Mouse (Mus musculus): ENCODE measurements around the gene Nprl3. TPM values are rescaled to one million over a fixed set of nuclear protein-coding genes. Genes with fewer than 3 reads are reported as not detected.

Nprl3 gene
- total RNA-seq, 2 experiments from 2014 or later: 17.8 to 19.2 TPM

DNA sequence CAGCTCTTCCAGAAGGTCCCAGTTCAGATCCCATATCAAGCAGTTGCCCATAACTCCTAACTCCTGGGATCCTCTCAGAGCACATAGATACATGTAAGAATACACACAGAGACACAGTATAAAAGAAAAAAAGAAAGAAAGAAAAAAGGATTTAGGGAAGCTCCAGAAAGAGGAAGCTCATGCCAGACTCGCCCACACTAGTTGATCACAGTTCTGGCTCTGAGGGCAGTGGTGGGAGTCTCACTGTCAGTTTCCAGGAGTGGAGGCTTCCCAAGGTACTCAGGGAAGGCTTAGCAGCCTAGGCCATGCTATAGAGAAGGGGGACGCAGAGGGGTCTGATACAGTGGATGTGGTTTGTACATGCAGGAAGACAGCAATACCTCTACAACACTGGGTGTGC lies 36.4 kb downstream of the Nprl3 start:
- intact Hi-C loops (cut with DNase I; ENCODE audit: low total_unique reads): no loop called here

DNA sequence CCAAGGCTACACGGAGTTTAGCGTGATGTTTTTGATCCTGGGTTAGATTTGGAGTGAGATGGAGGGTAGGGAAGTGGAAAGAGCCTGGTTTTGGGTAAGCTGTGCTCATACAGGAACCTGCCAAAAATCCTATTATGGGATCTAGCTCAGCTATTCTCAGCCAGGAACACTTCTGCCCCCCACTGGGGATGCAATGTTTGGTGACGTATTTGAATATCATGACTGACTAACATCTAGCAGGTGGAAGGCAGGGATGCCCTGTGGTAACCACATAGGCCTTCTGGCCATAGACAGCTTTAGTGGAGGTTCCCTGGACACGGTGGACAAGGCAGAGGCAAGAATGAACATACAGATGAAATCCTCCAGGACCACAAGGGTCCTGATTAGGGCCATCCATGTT lies 37.3 kb downstream of the Nprl3 start:
- DNase-seq: no peak
- intact Hi-C loops (cut with DNase I; ENCODE audit: low total_unique reads): no loop called here

More for the DNA sequence above, 36.4 kb downstream of the Nprl3 start:
- DNase-seq: no peak

DNA sequence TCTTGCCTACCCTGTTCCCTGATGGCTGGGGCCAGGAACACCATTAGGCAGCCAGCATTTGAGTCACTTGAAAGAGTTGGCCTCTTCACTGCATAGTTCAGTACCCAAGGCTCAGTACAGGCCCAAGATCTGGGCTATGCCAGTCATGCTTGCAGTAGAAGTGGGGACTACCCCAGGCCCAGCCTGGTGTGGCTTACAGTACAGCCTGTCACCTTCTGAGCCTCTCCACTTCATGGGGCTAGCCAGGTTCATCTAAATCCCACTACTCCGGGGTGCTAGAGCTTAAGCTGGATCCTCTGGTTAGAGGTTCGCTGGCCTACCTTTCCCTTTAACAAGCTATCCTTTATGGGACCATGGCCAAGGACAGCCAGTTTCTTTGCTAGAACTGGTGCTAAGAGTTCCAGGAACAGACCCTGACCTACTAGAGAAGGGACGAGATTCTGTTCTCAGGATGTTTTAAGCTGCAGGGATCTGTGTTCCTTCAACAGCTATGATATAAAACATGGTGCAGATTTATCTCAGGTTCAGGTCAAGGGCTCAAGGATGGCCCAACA lies 39.1 kb downstream of the Nprl3 start:
- intact Hi-C loops (cut with DNase I; ENCODE audit: low total_unique reads): no loop called here
- no peak for DNase-seq

DNA sequence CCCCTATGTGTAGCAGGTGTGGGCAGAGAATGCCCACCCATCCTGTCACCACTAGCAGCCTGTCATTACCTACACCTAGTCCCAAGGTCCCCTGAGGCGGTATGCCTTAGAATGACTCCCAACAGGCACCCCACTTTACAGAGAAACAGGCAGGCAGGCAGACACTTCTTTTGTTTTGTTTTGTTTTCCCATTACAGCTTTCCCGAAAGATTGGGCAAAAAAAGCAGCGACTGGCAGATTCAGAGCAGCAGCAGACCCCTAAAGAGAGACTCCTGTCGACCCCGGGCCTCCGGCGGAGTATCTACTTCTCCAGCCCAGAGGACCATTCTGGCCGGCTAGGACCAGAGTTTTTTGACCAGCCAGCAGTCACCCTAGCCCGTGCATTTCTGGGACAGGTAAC lies 40.0 kb downstream of the Nprl3 start:
- intact Hi-C loops (cut with DNase I; ENCODE audit: low total_unique reads): no loop called here

DNA sequence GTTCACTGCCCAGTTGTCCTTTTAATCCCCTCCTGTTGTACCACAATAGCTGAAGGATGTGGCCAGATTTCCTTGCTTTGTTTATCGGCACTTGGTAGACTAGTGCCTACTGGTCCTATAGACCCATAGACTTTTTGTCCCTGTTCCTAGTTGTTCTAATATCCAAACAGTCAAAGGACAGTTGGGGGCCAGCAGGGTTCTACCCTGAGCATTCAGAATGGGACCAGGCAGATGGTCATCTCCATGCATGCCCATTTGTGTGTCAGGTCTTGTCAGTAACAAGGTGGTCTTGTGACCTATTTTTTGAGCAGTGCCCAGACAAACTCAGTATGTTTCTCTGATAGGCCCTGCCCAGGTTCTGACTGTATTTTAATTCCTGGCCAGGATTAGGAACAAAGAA lies 40.5 kb downstream of the Nprl3 start:
- no peak for DNase-seq
- intact Hi-C loops (cut with DNase I; ENCODE audit: low total_unique reads): no loop called here

More for the DNA sequence above, 40.0 kb downstream of the Nprl3 start:
- no peak for DNase-seq

DNA sequence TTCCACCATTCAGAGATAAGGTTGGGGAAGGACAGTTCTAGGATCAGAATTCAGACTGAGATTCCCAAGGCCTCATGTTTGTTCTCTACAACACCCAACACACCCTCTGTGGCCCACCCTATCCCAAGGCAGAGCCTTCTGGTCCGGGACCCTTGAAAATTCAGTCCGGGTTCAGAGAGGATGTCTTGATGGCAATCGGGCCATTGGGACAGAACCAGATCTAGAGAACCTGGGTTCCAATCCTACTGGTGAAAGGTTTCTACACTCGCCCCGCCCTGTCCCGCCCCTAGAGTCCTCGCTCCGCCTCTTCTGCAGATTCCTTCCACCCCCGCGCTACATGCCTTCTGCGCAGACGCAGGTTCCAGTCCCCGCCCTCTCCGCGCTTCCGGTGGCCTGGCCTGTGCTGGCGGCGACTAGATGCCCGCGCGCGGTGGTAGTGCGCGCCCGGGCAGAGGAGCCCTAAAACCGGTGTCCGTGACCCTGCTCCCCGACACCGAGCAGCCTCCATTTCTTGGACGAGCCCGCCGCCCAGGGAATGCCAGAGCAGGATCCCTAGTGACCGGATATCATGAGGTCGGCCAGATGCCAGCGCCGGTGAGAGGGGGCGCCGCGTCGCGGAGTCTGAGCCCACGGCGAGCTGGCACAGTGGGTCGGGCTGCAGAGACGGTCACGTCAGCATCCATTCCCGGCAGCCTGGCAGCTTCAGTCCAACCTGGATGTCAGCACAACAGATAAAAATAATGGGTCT lies 41.2 kb downstream of the Nprl3 start, which contains the start of gene Mpg:
TSS of gene Mpg (plus strand) at position 382 of the 748 bp plus-strand sequence.
- intact Hi-C loops (cut with DNase I; ENCODE audit: low total_unique reads): no loop called here
- DNase-seq: peak; percentile 90

DNA sequence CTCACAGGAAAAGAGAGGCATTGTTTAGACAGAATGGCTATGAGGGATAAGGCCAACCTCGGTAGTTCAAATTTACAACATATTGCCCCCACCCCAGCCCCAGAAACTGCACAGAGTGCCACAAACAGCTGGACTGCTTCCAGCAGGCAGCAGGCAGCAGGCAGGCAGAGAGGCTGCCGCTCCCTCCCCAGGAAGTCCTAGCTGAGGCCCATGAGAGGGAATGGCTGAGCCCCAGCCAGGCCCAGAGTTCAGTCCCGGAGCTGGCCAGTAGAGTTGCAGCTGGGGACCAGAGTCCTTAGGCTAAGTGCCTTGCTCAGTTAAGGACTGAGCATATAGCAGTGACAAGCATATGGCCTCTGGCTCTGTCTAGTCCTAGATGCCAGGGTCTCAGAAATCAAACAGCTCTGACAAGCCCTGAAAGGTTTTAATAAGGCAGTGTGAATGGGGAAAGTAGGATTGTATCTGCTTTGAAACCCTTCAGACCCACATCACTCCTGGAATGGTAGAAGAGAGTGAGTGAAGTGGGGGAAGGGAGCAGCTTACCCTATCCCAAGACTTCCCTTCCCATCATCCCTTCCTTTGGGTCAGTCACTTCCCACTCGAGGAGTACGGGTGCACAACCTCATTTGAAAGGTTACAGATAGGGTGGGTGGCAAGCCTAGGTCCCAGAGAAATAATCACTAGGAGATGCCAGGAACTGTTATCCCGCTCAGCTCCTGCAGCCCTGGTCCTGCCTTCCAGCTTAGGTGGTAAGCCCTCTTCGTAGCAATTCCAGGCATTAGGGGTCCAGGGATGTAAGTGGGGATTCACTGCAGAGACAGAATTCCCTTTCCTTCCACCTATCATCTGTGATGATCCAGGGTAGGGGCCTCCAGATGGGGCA lies 42.0 kb downstream of the Nprl3 start:
- intact Hi-C loops (cut with DNase I; ENCODE audit: low total_unique reads): no loop called here
- DNase-seq: peak; percentile 55

DNA sequence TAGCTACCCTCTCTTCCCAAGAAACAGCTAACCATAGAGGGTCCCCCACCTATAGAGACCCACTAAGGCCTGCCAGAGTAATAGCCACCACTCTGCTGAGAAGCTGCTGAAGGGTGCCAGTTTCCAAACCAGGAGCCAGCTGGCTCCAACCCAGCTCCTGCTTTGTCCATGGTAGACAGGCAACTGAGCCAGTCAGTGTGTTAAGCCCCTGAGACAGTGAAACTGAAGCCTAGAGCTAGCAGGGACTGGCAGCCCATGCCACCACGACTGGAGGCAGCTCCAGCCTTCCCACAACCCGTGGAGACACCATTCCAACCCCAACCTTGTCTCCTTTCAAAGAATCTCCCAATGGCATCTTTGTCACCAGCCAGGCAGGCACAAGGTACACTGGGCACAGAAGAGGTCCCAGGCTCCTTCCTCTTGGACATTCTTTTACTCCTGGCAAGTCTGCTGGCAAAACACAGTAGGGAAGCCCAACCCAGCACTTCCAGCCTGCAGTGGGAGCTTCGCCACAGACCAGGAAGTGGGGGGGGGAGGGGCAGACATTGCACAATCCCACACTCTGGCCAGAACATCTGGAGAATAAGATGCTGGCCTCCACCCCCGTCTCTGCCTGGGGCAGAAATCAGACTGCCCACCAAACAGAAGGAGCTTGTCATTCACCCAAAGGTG lies 42.9 kb downstream of the Nprl3 start:
- intact Hi-C loops (cut with DNase I; ENCODE audit: low total_unique reads): no loop called here
- peak; percentile 89 for DNase-seq

DNA sequence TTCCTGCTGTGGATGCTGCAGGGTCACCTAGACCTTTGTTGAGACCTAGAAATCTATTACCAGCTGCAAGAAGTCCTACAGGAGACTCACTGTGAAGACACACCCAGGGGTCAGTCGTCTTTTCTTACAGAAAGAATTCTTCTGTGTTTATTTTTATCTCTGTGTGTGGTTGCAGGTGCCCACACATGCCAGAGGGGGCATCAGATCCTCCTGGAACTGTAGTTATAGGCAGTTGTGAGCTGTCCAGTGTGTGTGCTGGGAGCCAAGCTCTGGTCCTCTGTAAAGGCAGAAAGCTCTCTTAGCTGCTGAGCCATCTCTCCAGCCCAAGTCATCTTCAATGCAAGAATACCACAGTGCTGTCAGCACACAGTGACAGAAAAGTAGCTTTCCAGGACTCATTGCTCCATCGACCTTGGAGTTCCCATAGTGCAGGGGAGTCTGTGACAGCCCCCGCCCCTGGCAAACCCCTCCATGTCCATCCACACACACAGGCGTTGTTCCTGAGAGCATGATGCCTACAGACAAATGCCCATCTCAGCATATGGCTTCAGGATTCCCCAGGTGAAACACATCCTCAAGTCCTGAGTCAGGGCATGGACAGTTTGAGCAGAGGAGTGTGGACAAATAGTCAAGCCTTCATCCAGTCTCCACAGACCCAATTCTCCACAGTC lies 44.1 kb downstream of the Nprl3 start:
- intact Hi-C loops (cut with DNase I; ENCODE audit: low total_unique reads): no loop called here
- no peak for DNase-seq

DNA sequence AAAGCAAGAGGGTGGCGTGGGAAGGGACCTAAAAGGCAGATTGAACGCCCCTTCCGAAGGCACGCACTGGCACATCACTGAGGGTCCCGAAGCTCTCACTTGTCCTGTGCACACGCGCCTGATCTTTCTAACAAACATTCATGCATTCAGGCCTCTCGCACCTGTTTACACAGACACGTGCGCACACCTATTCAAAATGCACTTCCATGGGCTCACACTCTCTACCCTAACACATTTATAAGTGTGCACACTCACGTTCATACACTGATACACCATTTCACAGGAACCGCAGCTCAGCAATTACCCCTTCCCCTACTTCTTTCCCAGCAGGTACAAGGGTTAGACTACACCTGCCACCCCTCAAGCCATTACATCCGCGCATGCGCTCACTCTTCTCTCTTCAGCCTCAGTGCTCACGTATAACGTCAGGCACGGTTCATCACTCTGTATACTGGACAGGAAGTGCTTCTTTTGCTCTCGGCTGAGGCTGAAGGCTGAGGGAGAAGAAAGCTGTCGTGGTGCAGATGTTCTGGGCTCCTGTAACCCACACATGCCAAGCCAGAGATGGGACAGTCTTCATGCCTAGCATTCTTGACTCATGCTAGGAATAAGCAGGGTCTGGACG lies 44.8 kb downstream of the Nprl3 start:
- intact Hi-C loops (cut with DNase I; ENCODE audit: low total_unique reads): no loop called here
- DNase-seq: no peak

DNA sequence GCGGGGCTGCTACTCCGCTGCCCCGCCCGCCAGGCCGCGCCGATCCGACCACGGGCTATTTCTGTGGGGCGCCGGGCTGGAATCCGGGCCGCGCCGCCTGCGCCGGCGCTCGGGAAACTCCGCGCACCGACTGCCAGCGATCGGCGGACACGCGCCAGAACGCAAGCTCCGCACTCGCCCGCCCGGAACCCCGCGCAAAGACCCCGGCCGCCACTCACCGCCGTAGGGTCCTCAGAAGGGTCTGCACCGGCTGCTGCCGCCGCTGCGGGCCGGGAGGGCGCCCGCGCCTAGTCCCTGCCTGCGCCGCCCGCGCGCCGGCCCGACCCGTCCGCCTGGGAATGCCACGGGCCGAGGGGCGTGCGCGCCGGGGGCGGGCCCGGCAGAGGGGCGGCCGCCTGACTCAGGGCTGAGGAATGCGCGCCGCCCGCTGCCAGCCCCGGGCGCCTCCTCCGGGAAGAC lies 45.5 kb downstream of the Nprl3 start, which contains the start of gene Rhbdf1:
TSS of gene Rhbdf1 (minus strand) at position 350 of the 459 bp plus-strand sequence.
- intact Hi-C loops (cut with DNase I; ENCODE audit: low total_unique reads): no loop called here
- DNase-seq: peak; percentile 77

DNA sequence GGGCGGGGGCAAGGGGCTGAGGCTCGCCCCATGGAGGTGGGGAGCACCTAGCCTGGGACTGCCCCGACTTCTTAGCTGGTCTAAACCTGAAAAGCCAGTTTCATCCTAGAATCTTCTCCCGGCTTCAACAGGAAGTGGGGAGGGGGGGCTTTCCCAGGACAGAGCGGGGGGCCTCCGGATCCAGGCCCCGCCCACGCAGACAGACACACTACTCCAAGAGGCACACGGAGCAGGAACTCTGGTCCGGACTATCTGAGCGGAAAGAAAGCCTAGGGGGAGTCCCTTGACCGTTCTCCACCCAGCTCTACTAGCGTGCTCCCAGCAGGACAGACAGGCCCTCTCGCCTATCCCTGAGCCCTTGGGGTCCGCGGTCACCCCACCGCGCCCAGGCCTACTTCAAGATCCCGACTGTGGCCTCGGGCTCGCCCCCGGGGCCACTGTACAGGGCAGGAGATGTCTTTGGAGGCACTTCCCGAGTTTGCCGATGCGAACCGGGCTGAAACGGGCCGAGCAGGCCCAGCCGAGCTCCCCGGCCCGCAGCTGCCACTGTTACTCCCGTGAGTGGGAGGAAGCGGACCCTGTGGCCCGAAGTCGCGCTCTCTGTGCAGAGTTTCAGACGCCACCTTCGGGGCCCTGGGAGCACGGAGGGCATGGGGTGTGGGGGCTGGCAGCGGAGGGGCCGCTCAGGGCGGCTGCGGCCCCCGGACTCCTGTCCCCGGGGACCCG lies 46.1 kb downstream of the Nprl3 start:
- peak; percentile 75 for DNase-seq

DNA sequence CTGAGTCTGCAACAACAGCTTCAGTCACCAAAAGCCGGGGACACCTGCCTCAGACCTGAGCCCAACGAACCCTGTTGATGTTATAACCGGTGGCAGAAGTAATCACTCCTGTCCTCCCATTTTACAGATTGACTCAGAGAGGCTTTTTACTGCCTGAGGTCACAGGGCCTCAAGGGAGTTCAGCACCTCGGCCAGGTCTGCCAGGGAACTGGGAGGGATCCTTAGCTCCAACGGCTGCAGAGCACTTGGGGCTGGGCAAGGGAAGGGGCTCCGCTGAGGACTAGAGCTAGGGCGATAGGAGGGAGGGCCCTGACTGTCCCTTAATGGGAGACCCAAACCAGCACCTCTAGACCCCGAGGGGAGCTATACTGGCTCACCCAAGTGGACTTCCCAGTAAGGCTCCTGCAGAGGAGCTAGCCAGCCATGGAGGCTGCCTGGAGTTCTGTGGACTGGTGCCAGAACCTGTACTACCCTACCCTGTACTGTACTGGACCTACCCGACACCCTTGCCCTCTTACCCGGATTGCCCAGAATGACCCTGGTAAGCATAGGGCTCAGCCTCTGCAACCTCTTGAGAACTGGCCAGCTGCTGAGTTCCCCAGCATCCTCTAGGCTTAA lies 46.8 kb downstream of the Nprl3 start:
- DNase-seq: no peak
- intact Hi-C loops (cut with DNase I; ENCODE audit: low total_unique reads): no loop called here

More for the DNA sequence above, 46.1 kb downstream of the Nprl3 start:
- intact Hi-C loops (cut with DNase I; ENCODE audit: low total_unique reads): no loop called here

DNA sequence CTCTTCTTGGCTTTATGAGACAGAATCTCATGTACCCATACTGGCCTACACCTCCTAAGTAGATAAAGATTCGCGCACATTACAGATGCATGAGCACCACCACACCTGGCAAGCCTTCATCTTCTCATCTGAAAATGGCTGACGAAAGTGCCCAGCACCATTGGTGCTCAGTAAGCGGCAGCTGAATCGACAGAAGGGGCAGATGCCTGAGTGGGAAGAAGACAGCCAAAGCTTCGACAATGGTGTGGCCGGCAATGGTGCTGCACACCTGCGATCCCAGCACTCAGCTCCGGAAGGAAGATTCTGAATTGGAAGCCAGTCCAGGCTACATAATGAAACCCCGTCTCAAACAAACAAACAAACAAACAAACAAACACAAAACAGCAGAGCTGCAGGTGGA lies 48.2 kb downstream of the Nprl3 start:
- DNase-seq: no peak
- intact Hi-C loops (cut with DNase I; ENCODE audit: low total_unique reads): loop anchor here (2.0 kb wide), 1 partner anchor 18 kb away; no protein-coding TSS in a partner anchor

DNA sequence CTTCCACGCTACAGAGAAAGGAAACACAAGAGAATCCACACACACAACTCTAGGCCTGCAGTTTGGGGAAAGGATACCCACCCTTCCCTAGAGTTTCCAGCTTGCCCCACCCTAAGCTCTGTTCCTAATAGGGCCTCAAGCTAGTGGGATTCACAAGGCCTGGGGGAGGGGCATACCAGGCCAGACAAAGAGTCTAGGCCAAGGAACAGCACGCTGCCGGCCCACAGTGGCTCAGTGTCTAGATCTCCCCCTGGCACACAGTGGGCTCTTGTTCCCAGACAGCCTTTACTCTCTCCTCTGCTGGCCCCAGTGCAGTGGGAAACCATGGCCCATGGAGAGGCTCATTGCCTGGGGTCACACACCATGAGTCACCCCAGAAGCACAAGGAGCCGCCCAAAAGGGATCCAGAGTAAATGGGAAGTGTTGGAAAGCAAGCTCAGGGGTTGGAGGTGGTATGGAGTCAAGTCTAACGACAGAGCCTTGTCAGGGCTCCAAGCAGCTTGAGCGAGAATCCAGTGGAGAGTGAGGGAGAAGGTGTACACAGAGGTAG lies 48.9 kb downstream of the Nprl3 start:
- intact Hi-C loops (cut with DNase I; ENCODE audit: low total_unique reads): loop anchor here (2.0 kb wide), 1 partner anchor 18 kb away; no protein-coding TSS in a partner anchor
- DNase-seq: no peak

DNA sequence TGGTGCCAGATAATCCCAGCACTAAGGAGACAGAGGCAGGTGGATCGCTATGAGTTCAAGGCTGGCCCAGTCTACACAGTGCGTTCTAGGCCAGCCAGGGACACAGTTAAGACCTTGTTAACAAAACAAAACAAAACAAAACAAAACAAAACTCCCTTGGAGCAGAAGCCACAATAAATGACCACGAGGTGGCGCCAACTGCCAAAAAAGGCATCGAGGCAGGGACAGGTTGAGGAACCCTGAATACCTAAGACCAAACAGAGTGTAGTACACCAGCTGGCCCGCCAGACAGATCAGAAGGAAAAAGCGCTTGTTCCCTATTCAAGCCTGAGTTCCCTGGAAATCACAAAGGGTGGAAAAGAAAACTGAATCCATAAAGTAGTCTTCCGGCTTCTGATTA lies 50.7 kb downstream of the Nprl3 start:
- peak; percentile 62 for DNase-seq

More for the DNA sequence above, 50.7 kb downstream of the Nprl3 start:
- intact Hi-C loops (cut with DNase I; ENCODE audit: low total_unique reads): no loop called here

Data from gastrocnemius, postnatal 14 days (tissue).